Mouse (Mus musculus): ENCODE data around the gene Mkks. TPM values are rescaled to one million over a fixed set of nuclear protein-coding genes. Genes with fewer than 3 reads are reported as not detected.

Gene Mkks
- polyA plus RNA-seq, 1 experiment from 2014 or later = 18.6 TPM

DNA sequence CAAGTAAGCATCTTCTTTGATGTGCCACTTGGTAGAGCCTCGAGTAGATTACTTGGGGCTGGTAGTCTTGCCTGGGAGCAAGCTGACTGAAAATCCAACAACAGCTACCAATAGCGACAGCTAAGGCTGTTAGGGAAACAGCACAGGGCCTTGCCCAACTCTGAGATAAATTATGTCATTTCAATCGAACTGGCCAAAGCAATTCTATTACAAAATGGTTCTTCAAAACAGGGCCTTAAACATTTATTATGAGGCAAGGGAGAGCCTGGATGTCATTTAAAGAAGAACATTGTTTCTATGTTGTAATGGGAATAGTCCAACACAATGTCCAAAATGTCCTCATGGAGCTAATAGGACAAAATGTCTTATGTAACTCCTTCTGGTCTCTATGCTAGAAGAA, 40.8 kb downstream of the Mkks start:
- ATAC-seq (replicated peaks; ENCODE audit: low FRiP score, low read depth) = no peak
- Histone ChIP-seq H3K9me3 (replicated peaks; ENCODE audit: low read length) (no peaks in the 10 kb centered on the region), H3K4me2 (ENCODE audit: low read length) (no peak overlapping the region), H3K9ac (ENCODE audit: low read depth, low read length) (no peak overlapping the region), H3K4me1 (replicated peaks; ENCODE audit: insufficient read depth, low read length) (no peaks in the 10 kb centered on the region), H3K4me3 (replicated peaks; ENCODE audit: low read depth, low read length) (no peak overlapping the region), H3K36me3 (ENCODE audit: insufficient read depth, low read length) (no peaks in the 10 kb centered on the region), H3K27ac (no peak overlapping the region), H3K27me3 (ENCODE audit: insufficient read depth, low read length) (no peaks in the 10 kb centered on the region)
- WGBS = 65% methylated on average over 3 of the region's 3 CpGs
- no peak for DNase-seq (ENCODE audit: low spot score)
- TF ChIP-seq CTCF (IDR thresholded peaks at IDR 0.05; ENCODE audit: low read depth) = no peak

DNA sequence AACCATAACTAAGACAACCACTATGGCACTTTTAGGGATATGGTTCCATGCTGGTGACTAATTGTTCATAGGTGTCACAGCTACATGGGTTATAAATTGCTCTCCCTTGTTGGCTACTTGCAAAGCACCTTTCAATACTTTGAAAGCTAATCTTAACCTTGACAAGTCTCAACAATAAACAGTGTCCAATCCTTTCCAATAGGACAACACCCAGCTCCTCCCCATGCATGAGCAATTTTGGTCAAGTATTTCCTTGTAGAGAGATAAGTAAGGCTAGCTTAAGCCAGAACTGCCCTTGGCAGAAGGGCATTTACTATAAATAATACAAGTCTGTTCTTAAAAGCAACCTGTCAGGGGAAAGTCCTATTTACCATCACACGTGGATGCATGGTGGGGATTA, 53.2 kb downstream of the Mkks start:
- DNase-seq (ENCODE audit: low spot score) = no peak
- no peak for TF ChIP-seq CTCF (IDR thresholded peaks at IDR 0.05; ENCODE audit: low read depth)
- H3K4me3 ChIP-seq (replicated peaks; ENCODE audit: low read depth, low read length) = no peak overlapping the region
- no peaks in the 10 kb centered on the region for H3K4me1 ChIP-seq (replicated peaks; ENCODE audit: insufficient read depth, low read length)
- 26% methylated on average over 1 of the region's 1 CpGs for WGBS
- no peak overlapping the region for H3K27ac ChIP-seq
- no peaks in the 10 kb centered on the region for H3K27me3 ChIP-seq (ENCODE audit: insufficient read depth, low read length)
- no peak overlapping the region for H3K9ac ChIP-seq (ENCODE audit: low read depth, low read length)
- no peaks in the 10 kb centered on the region for H3K36me3 ChIP-seq (ENCODE audit: insufficient read depth, low read length)
- no peak for ATAC-seq (replicated peaks; ENCODE audit: low FRiP score, low read depth)
- no peak overlapping the region for H3K4me2 ChIP-seq (ENCODE audit: low read length)
- H3K9me3 ChIP-seq (replicated peaks; ENCODE audit: low read length) = no peaks in the 10 kb centered on the region

DNA sequence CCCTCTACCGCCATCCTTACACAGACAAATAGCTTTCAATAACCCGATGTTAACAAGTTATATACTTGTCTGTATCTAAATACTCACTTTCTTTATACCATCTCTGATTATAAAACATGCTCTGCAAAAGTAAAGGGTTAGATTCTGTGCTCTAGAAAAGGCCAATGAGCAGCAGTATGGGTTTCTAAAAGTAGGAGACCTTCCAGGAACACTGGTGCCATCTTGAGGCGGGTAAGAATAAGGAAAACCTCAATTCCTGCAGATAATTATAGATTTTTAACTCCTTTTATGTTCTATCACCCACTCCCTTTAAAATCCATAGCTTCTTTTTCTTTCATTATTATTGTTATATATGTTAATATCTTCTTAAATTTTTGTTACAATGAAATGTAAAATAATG, 55.3 kb downstream of the Mkks start:
- no peaks in the 10 kb centered on the region for H3K27me3 ChIP-seq (ENCODE audit: insufficient read depth, low read length)
- H3K36me3 ChIP-seq (ENCODE audit: insufficient read depth, low read length) = no peaks in the 10 kb centered on the region
- H3K9ac ChIP-seq (ENCODE audit: low read depth, low read length) = no peak overlapping the region
- H3K4me2 ChIP-seq (ENCODE audit: low read length) = no peak overlapping the region
- no peaks in the 10 kb centered on the region for H3K9me3 ChIP-seq (replicated peaks; ENCODE audit: low read length)
- DNase-seq (ENCODE audit: low spot score) (peak; percentile 31), ATAC-seq (replicated peaks; ENCODE audit: low FRiP score, low read depth) (no peak)
- 74% methylated on average over 3 of the region's 3 CpGs for WGBS
- no peak overlapping the region for H3K4me3 ChIP-seq (replicated peaks; ENCODE audit: low read depth, low read length)
- no peak overlapping the region for H3K27ac ChIP-seq
- TF ChIP-seq CTCF (IDR thresholded peaks at IDR 0.05; ENCODE audit: low read depth) = peak; percentile 52
- no peaks in the 10 kb centered on the region for H3K4me1 ChIP-seq (replicated peaks; ENCODE audit: insufficient read depth, low read length)

DNA sequence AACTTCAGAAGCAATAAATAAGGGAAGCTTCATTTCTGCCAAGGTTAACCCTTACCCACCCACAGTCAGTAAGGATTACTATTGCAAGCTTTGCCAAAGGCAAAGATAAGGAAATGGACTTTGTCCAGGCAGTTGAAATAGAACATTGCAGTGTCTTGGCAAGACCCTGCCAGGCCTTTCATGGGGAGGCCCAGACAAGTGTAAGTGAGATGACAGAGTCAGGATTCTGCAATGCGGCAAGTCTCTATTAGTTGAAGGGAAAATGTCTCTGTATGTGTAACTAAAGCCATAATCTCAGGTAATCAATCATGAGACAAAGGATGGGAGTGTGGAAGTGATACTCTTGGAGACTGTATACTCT, 56.5 kb downstream of the Mkks start:
- H3K36me3 ChIP-seq (ENCODE audit: insufficient read depth, low read length) = no peaks in the 10 kb centered on the region
- no peak overlapping the region for H3K4me2 ChIP-seq (ENCODE audit: low read length)
- no peaks in the 10 kb centered on the region for H3K4me1 ChIP-seq (replicated peaks; ENCODE audit: insufficient read depth, low read length)
- no peak for TF ChIP-seq CTCF (IDR thresholded peaks at IDR 0.05; ENCODE audit: low read depth)
- H3K4me3 ChIP-seq (replicated peaks; ENCODE audit: low read depth, low read length) = no peak overlapping the region
- ATAC-seq (replicated peaks; ENCODE audit: low FRiP score, low read depth) = no peak
- no peak overlapping the region for H3K9ac ChIP-seq (ENCODE audit: low read depth, low read length)
- H3K27ac ChIP-seq = no peak overlapping the region
- no peak for DNase-seq (ENCODE audit: low spot score)
- no peaks in the 10 kb centered on the region for H3K27me3 ChIP-seq (ENCODE audit: insufficient read depth, low read length)
- H3K9me3 ChIP-seq (replicated peaks; ENCODE audit: low read length) = no peaks in the 10 kb centered on the region
- WGBS = 69% methylated on average over 1 of the region's 1 CpGs

DNA sequence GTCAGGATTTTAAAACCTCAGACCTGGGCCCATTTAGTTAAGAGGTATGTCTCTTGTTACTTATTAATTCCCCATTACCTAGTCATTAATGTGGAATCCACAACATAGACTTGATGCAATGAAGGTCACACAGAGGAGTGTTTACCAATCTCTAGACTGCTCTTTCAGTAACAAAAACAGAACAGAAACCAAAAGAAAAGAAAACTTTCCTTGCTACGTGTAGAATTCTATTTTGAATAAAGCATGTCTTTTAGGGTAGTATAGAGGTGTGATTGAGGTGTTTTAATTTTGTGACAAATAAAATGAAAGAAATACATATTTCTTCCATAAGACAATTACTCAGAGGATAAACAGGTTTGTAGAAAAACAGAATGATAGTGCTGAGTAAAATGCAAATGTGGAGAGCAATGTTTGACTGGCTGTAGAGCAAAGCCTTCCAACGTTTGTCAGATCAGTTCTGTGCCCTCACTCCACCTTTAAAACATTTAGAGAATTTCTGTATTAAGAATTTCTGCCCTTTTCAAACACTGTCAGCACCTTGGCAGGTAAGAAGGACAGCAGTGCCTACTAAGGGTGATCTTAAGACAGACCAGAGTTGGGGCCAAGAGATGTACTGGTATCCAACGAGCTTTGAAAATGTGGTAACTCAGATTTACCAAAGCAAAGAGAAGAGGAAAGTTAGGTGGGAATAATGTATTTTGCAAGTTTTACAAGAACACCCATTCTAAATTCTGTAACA, 57.0 kb downstream of the Mkks start:
- DNase-seq (ENCODE audit: low spot score) (no peak), ATAC-seq (replicated peaks; ENCODE audit: low FRiP score, low read depth) (no peak)
- Histone ChIP-seq H3K27me3 (ENCODE audit: insufficient read depth, low read length) (no peaks in the 10 kb centered on the region), H3K9ac (ENCODE audit: low read depth, low read length) (no peak overlapping the region), H3K9me3 (replicated peaks; ENCODE audit: low read length) (no peaks in the 10 kb centered on the region), H3K4me1 (replicated peaks; ENCODE audit: insufficient read depth, low read length) (no peaks in the 10 kb centered on the region), H3K27ac (no peak overlapping the region), H3K4me3 (replicated peaks; ENCODE audit: low read depth, low read length) (no peak overlapping the region), H3K36me3 (ENCODE audit: insufficient read depth, low read length) (no peaks in the 10 kb centered on the region), H3K4me2 (ENCODE audit: low read length) (no peak overlapping the region)
- 68% methylated on average over 3 of the region's 3 CpGs for WGBS
- TF ChIP-seq CTCF (IDR thresholded peaks at IDR 0.05; ENCODE audit: low read depth) = no peak

DNA sequence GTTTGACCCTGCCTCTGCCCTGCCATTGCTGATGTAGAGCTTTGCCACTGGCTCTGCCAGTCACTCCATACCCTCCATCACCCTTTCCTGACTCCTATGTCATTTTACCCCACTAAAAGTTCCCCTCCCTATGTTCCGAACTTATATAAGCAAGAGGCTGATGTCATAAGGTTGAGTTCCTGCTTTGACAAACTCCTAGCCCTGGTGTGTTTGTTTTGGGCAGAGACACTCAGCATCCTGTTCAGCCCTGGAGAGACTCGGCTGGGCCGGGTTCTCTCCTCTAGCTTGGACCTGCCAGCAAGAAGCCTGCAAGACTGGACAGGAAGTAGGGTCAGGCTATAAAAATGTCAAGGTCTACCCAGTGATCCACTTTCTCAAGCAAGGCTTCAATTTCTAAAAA, 58.3 kb downstream of the Mkks start:
- peak; percentile 32 for DNase-seq (ENCODE audit: low spot score)
- 7% methylated on average over 3 of the region's 3 CpGs for whole genome bisulfite sequencing
- no peak for ATAC-seq (replicated peaks; ENCODE audit: low FRiP score, low read depth)

DNA sequence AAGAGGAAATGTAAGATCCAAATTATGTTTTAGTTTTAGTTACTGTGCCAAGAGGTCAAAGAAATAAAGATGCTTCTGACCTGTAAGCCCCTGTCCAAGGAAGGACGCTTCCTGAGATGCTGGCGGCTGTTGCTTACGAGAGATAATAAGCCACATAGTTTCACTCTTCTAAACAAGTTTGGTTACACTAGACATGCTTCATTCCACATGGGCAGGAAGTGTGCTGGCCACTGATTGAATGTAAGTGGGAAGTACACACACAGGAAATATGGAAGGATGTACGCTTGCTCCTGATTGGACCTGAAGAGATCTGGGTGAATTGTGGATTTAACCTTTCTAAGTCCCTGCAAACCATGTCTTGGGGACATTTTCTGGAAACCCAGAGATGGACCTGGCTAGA, 63.6 kb downstream of the Mkks start:
- no peaks in the 10 kb centered on the region for H3K36me3 ChIP-seq (ENCODE audit: insufficient read depth, low read length)
- H3K4me3 ChIP-seq (replicated peaks; ENCODE audit: low read depth, low read length) = no peak overlapping the region
- H3K4me1 ChIP-seq (replicated peaks; ENCODE audit: insufficient read depth, low read length) = no peaks in the 10 kb centered on the region
- no peaks in the 10 kb centered on the region for H3K9me3 ChIP-seq (replicated peaks; ENCODE audit: low read length)
- WGBS = 45% methylated on average over 4 of the region's 4 CpGs
- no peak overlapping the region for H3K4me2 ChIP-seq (ENCODE audit: low read length)
- no peak for TF ChIP-seq CTCF (IDR thresholded peaks at IDR 0.05; ENCODE audit: low read depth)
- no peak overlapping the region for H3K27ac ChIP-seq
- DNase-seq (ENCODE audit: low spot score) (peak; percentile 21), ATAC-seq (replicated peaks; ENCODE audit: low FRiP score, low read depth) (peak; percentile 61; the same call in 1 of the 2 replicates)
- H3K9ac ChIP-seq (ENCODE audit: low read depth, low read length) = no peak overlapping the region
- no peaks in the 10 kb centered on the region for H3K27me3 ChIP-seq (ENCODE audit: insufficient read depth, low read length)

More for the DNA sequence above, 58.3 kb downstream of the Mkks start:
- no peak overlapping the region for H3K4me2 ChIP-seq (ENCODE audit: low read length)
- TF ChIP-seq CTCF (IDR thresholded peaks at IDR 0.05; ENCODE audit: low read depth) = no peak
- H3K4me1 ChIP-seq (replicated peaks; ENCODE audit: insufficient read depth, low read length) = no peaks in the 10 kb centered on the region
- no peak overlapping the region for H3K4me3 ChIP-seq (replicated peaks; ENCODE audit: low read depth, low read length)
- no peak overlapping the region for H3K27ac ChIP-seq
- no peaks in the 10 kb centered on the region for H3K27me3 ChIP-seq (ENCODE audit: insufficient read depth, low read length)
- no peak overlapping the region for H3K9ac ChIP-seq (ENCODE audit: low read depth, low read length)
- no peaks in the 10 kb centered on the region for H3K36me3 ChIP-seq (ENCODE audit: insufficient read depth, low read length)
- H3K9me3 ChIP-seq (replicated peaks; ENCODE audit: low read length) = no peaks in the 10 kb centered on the region

Other genes with a start within 250 kb of the Mkks start
- gene Snap25, start 177.9 kb downstream of the Mkks start, polyA plus RNA-seq (2015; fragmentation: Nextera tagmentation; extraction: Ambion mirVana) = 0.09 TPM in 1 of 2 replicates, not detected in the other
- 32.8 and 40.4 TPM in 2 replicates for gene AL731706.2, start 5.7 kb downstream of the Mkks start, polyA plus RNA-seq (2015; fragmentation: Nextera tagmentation; extraction: Ambion mirVana)
- gene Slx4ip, start 171 bp downstream of the Mkks start, polyA plus RNA-seq (2015; fragmentation: Nextera tagmentation; extraction: Ambion mirVana) = 4.3 and 4.7 TPM in 2 replicates
- 40.5 and 48.2 TPM in 2 replicates for gene AL731706.1, start within 50 bp of the Mkks start, polyA plus RNA-seq (2015; fragmentation: Nextera tagmentation; extraction: Ambion mirVana)
- 44.6 and 47.6 TPM in 2 replicates for gene Jag1, start 225.3 kb upstream of the Mkks start, polyA plus RNA-seq (2015; fragmentation: Nextera tagmentation; extraction: Ambion mirVana)

Measured in kidney, postnatal 0 days (tissue).